Mouse (Mus musculus): ENCODE results near the gene Rgl3. TPM values are rescaled to one million over a fixed set of nuclear protein-coding genes. Genes with fewer than 3 reads are reported as not detected.

The Rgl3 gene
- total and polyA plus RNA-seq, 3 experiments, result not detected

GRCm38 (mm10) chr9:21935466-21936131, 53.6 kb downstream of the Rgl3 start:
- no peak overlapping the region for H3K9ac ChIP-seq (ENCODE audit: insufficient read depth, low read depth)
- no peaks in the 10 kb centered on the region for H3K79me2 ChIP-seq (replicated peaks; ENCODE audit: control insufficient read depth, extremely low read depth, insufficient read depth, poor library complexity, severe bottlenecking)
- H3K9me3 ChIP-seq (replicated peaks; ENCODE audit: low read length), result peaks cover 4% of the 10 kb centered on the region
- dilution Hi-C loops (cut with MboI; ENCODE audit: extremely low pct_ligation_motif_present, extremely low pct_unique_long_range_greater_than_20kb, low sequenced_read_pairs) (no loop called here), in situ Hi-C loops (cut with MboI; ENCODE audit: low pct_ligation_motif_present, low pct_unique_long_range_greater_than_20kb, low sequenced_read_pairs) (no loop called here)
- H3K4me3 ChIP-seq (replicated peaks in 1 of 3; ENCODE audit: low read depth in 2 of 3, low read length in 2 of 3, poor library complexity in 1 of 3), result no peak overlapping the region
- TF ChIP-seq MEF2A (IDR thresholded peaks at IDR 0.05; ENCODE audit: borderline replicate concordance, low read depth, low read length) (no peak), POLR2AphosphoS2 (IDR thresholded peaks at IDR 0.05; ENCODE audit: low read depth, low read length) (no peak), USF1 (IDR thresholded peaks at IDR 0.05; ENCODE audit: low read depth, low read length) (no peak), ZKSCAN1 (IDR thresholded peaks at IDR 0.05; ENCODE audit: borderline replicate concordance, low read depth, low read length) (no peak), KAT2A (IDR thresholded peaks at IDR 0.05; ENCODE audit: insufficient replicate concordance, low read length) (no peak), BHLHE40 (IDR thresholded peaks at IDR 0.05; ENCODE audit: low read depth, low read length) (no peak), RAD21 (IDR thresholded peaks at IDR 0.05; ENCODE audit: low read depth, low read length) (no peak), TBP (conservative IDR thresholded peaks at IDR 0.05; ENCODE audit: low read depth, low read length) (no peak), ETS1 (conservative IDR thresholded peaks at IDR 0.05; ENCODE audit: low read depth, low read length) (no peak), HCFC1 (IDR thresholded peaks at IDR 0.05; ENCODE audit: low read depth, low read length) (no peak), MXI1 (IDR thresholded peaks at IDR 0.05; ENCODE audit: low read depth, low read length) (no peak), ZMIZ1 (IDR thresholded peaks at IDR 0.05; ENCODE audit: low read depth, low read length) (no peak), MAX (IDR thresholded peaks at IDR 0.05; ENCODE audit: low read length) (no peak)
- no peaks in the 10 kb centered on the region for H3K4me1 ChIP-seq (ENCODE audit: control insufficient read depth in 1 of 2, insufficient read depth in 2 of 2)
- H3K27ac ChIP-seq (ENCODE audit: insufficient read depth, low read depth), result no peak overlapping the region
- no peak for DNase-seq (ENCODE audit: extremely low read depth)
- no peaks in the 10 kb centered on the region for H3K36me3 ChIP-seq (replicated peaks in 1 of 2; ENCODE audit: control insufficient read depth in 1 of 2, insufficient read depth in 1 of 2, low read length in 1 of 2)
- no peak overlapping the region for H3K4me2 ChIP-seq (ENCODE audit: insufficient read depth, low read depth, poor library complexity, severe bottlenecking)
- peaks cover 75% of the 10 kb centered on the region for H3K27me3 ChIP-seq (replicated peaks)

- no peak for DNase-seq (ENCODE audit: extremely low read depth)
- no peaks in the 10 kb centered on the region for H3K79me2 ChIP-seq (replicated peaks; ENCODE audit: control insufficient read depth, extremely low read depth, insufficient read depth, poor library complexity, severe bottlenecking)
- in situ Hi-C loops (cut with MboI; ENCODE audit: low pct_ligation_motif_present, low pct_unique_long_range_greater_than_20kb, low sequenced_read_pairs) (no loop called here), dilution Hi-C loops (cut with MboI; ENCODE audit: extremely low pct_ligation_motif_present, extremely low pct_unique_long_range_greater_than_20kb, low sequenced_read_pairs) (no loop called here)
- H3K4me3 ChIP-seq (replicated peaks in 1 of 3; ENCODE audit: low read depth in 2 of 3, low read length in 2 of 3, poor library complexity in 1 of 3), result no peak overlapping the region
- no peak overlapping the region for H3K4me2 ChIP-seq (ENCODE audit: insufficient read depth, low read depth, poor library complexity, severe bottlenecking)
- TF ChIP-seq POLR2A (IDR thresholded peaks at IDR 0.05; ENCODE audit: low read depth, low read length) (no peak), USF1 (IDR thresholded peaks at IDR 0.05; ENCODE audit: low read depth, low read length) (no peak), JUN (IDR thresholded peaks at IDR 0.05; ENCODE audit: insufficient read depth, low read depth, low read length) (no peak), MAFK (IDR thresholded peaks at IDR 0.05; ENCODE audit: insufficient replicate concordance, low read length) (no peak)
- H3K36me3 ChIP-seq (replicated peaks in 1 of 2; ENCODE audit: control insufficient read depth in 1 of 2, insufficient read depth in 1 of 2, low read length in 1 of 2), result no peaks in the 10 kb centered on the region
- H3K27ac ChIP-seq (ENCODE audit: insufficient read depth, low read depth), result no peak overlapping the region
- no peak overlapping the region for H3K9ac ChIP-seq (ENCODE audit: insufficient read depth, low read depth)
- H3K9me3 ChIP-seq (replicated peaks; ENCODE audit: low read length), result peaks cover 6% of the 10 kb centered on the region
- no peaks in the 10 kb centered on the region for H3K4me1 ChIP-seq (ENCODE audit: control insufficient read depth in 1 of 2, insufficient read depth in 2 of 2)
- peaks cover 77% of the 10 kb centered on the region for H3K27me3 ChIP-seq (replicated peaks)
These were observed 55.2 kb downstream of the Rgl3 start for GRCm38 (mm10) chr9:21934021-21934420.
